Mouse (Mus musculus): ENCODE measurements around the gene Spata31d1a. TPM values are rescaled to one million over a fixed set of nuclear protein-coding genes. Genes with fewer than 3 reads are reported as not detected.
"Not testable (repeated sequence)": the region's sequence is repeated elsewhere in the genome, so short reads cannot be mapped to it uniquely, and the experiment has no call there.

Gene Spata31d1a
- polyA plus RNA-seq, 1 experiment from 2014 or later = not detected

- no peak overlapping the region for H3K27ac ChIP-seq (ENCODE audit: low read length)
- ATAC-seq (ENCODE audit: low FRiP score, low TSS enrichment) = peak; percentile 67; the same call in 1 of the 2 replicates
- no peak overlapping the region for H3K4me2 ChIP-seq (replicated peaks; ENCODE audit: low read depth, low read length)
- H3K4me3 ChIP-seq (ENCODE audit: low read length) = no peak overlapping the region
- no peaks in the 10 kb centered on the region for H3K27me3 ChIP-seq (ENCODE audit: insufficient read depth, low read length)
- H3K4me1 ChIP-seq (ENCODE audit: insufficient read depth, low read length) = no peaks in the 10 kb centered on the region
- H3K9me3 ChIP-seq (ENCODE audit: low read length) = no peaks in the 10 kb centered on the region
- 29% methylated on average over 3 of the region's 3 CpGs for WGBS
- no peak overlapping the region for H3K9ac ChIP-seq (replicated peaks; ENCODE audit: low read length)
- H3K36me3 ChIP-seq (ENCODE audit: insufficient read depth, low read length) = no peaks in the 10 kb centered on the region
These were observed 25.1 kb upstream of the Spata31d1a start for GRCm38 (mm10) chr13:59735190-59735589.

- H3K4me3 ChIP-seq (ENCODE audit: low read length); H3K27ac ChIP-seq (ENCODE audit: low read length); H3K9ac ChIP-seq (replicated peaks; ENCODE audit: low read length); H3K36me3 ChIP-seq (ENCODE audit: insufficient read depth, low read length); H3K27me3 ChIP-seq (ENCODE audit: insufficient read depth, low read length); H3K9me3 ChIP-seq (ENCODE audit: low read length); ATAC-seq (ENCODE audit: low FRiP score, low TSS enrichment); H3K4me1 ChIP-seq (ENCODE audit: insufficient read depth, low read length); H3K4me2 ChIP-seq (replicated peaks; ENCODE audit: low read depth, low read length): not testable (repeated sequence)
- 27% methylated on average over 6 of the region's 6 CpGs for WGBS
These were observed 24.2 kb upstream of the Spata31d1a start for GRCm38 (mm10) chr13:59734347-59734746.

- ATAC-seq (ENCODE audit: low FRiP score, low TSS enrichment) = no peak
- no peaks in the 10 kb centered on the region for H3K4me1 ChIP-seq (ENCODE audit: insufficient read depth, low read length)
- no peak overlapping the region for H3K9ac ChIP-seq (replicated peaks; ENCODE audit: low read length)
- H3K36me3 ChIP-seq (ENCODE audit: insufficient read depth, low read length) = no peaks in the 10 kb centered on the region
- no peak overlapping the region for H3K27ac ChIP-seq (ENCODE audit: low read length)
- H3K27me3 ChIP-seq (ENCODE audit: insufficient read depth, low read length) = no peaks in the 10 kb centered on the region
- no peak overlapping the region for H3K4me3 ChIP-seq (ENCODE audit: low read length)
- 89% methylated on average over 2 of the region's 4 CpGs for WGBS
- no peak overlapping the region for H3K4me2 ChIP-seq (replicated peaks; ENCODE audit: low read depth, low read length)
- no peaks in the 10 kb centered on the region for H3K9me3 ChIP-seq (ENCODE audit: low read length)
These were observed 23.8 kb upstream of the Spata31d1a start for GRCm38 (mm10) chr13:59733936-59734335.

GRCm38 (mm10) chr13:59731652-59732051, 21.5 kb upstream of the Spata31d1a start, which contains the start of gene Spata31d1d:
TSS of gene Spata31d1d (minus strand) at chr13:59731752.
- H3K36me3 ChIP-seq (ENCODE audit: insufficient read depth, low read length) = no peaks in the 10 kb centered on the region
- ATAC-seq (ENCODE audit: low FRiP score, low TSS enrichment) = no peak
- H3K27me3 ChIP-seq (ENCODE audit: insufficient read depth, low read length) = no peaks in the 10 kb centered on the region
- no peak within 1 kb of the TSS for H3K27ac ChIP-seq (ENCODE audit: low read length)
- H3K9ac ChIP-seq (replicated peaks; ENCODE audit: low read length) = no peak within 1 kb of the TSS
- H3K4me2 ChIP-seq (replicated peaks; ENCODE audit: low read depth, low read length) = no peak within 1 kb of the TSS
- 42% methylated on average over 7 of the region's 7 CpGs for WGBS
- H3K4me1 ChIP-seq (ENCODE audit: insufficient read depth, low read length) = no peaks in the 10 kb centered on the region
- no peak within 1 kb of the TSS for H3K4me3 ChIP-seq (ENCODE audit: low read length)
- H3K9me3 ChIP-seq (ENCODE audit: low read length) = no peaks in the 10 kb centered on the region

GRCm38 (mm10) chr13:59728378-59729093, 18.4 kb upstream of the Spata31d1a start:
- H3K36me3 ChIP-seq (ENCODE audit: insufficient read depth, low read length) = no peaks in the 10 kb centered on the region
- no peak overlapping the region for H3K4me3 ChIP-seq (ENCODE audit: low read length)
- H3K9ac ChIP-seq (replicated peaks; ENCODE audit: low read length) = no peak overlapping the region; the same call in 1 of the 2 replicates
- H3K9me3 ChIP-seq (ENCODE audit: low read length) = no peaks in the 10 kb centered on the region
- H3K4me2 ChIP-seq (replicated peaks; ENCODE audit: low read depth, low read length) = no peak overlapping the region
- H3K4me1 ChIP-seq (ENCODE audit: insufficient read depth, low read length) = 0 out of 2 replicates have a peak, but pooled peaks cover 5% of the 10 kb centered on the region
- no peak overlapping the region for H3K27ac ChIP-seq (ENCODE audit: low read length)
- WGBS = 30% methylated on average over 7 of the region's 7 CpGs
- peak; percentile 87 for ATAC-seq (ENCODE audit: low FRiP score, low TSS enrichment)
- no peaks in the 10 kb centered on the region for H3K27me3 ChIP-seq (ENCODE audit: insufficient read depth, low read length)

GRCm38 (mm10) chr13:59726139-59726867, 16.2 kb upstream of the Spata31d1a start:
- no peak for ATAC-seq (ENCODE audit: low FRiP score, low TSS enrichment)
- Histone ChIP-seq H3K4me1 (ENCODE audit: insufficient read depth, low read length) (0 out of 2 replicates have a peak, but pooled peaks cover 5% of the 10 kb centered on the region), H3K9ac (replicated peaks; ENCODE audit: low read length) (peak overlapping the region; percentile 50; the same call in 1 of the 2 replicates), H3K27ac (ENCODE audit: low read length) (no peak overlapping the region), H3K27me3 (ENCODE audit: insufficient read depth, low read length) (no peaks in the 10 kb centered on the region), H3K9me3 (ENCODE audit: low read length) (no peaks in the 10 kb centered on the region), H3K36me3 (ENCODE audit: insufficient read depth, low read length) (no peaks in the 10 kb centered on the region), H3K4me2 (replicated peaks; ENCODE audit: low read depth, low read length) (peak overlapping the region; percentile 44), H3K4me3 (ENCODE audit: low read length) (peak overlapping the region; percentile 7; the same call in 1 of the 2 replicates)
- WGBS = 29% methylated on average over 29 of the region's 29 CpGs

GRCm38 (mm10) chr13:59722089-59722488, 12.0 kb upstream of the Spata31d1a start:
- not testable (repeated sequence) for H3K27me3 ChIP-seq (ENCODE audit: insufficient read depth, low read length); H3K9ac ChIP-seq (replicated peaks; ENCODE audit: low read length); ATAC-seq (ENCODE audit: low FRiP score, low TSS enrichment); H3K4me1 ChIP-seq (ENCODE audit: insufficient read depth, low read length); H3K36me3 ChIP-seq (ENCODE audit: insufficient read depth, low read length); H3K9me3 ChIP-seq (ENCODE audit: low read length); H3K27ac ChIP-seq (ENCODE audit: low read length); H3K4me3 ChIP-seq (ENCODE audit: low read length); H3K4me2 ChIP-seq (replicated peaks; ENCODE audit: low read depth, low read length)
- WGBS = 87% methylated on average over 1 of the region's 1 CpGs

GRCm38 (mm10) chr13:59719475-59719874, 9.3 kb upstream of the Spata31d1a start:
- no peak for ATAC-seq (ENCODE audit: low FRiP score, low TSS enrichment)
- no peaks in the 10 kb centered on the region for H3K36me3 ChIP-seq (ENCODE audit: insufficient read depth, low read length)
- H3K4me2 ChIP-seq (replicated peaks; ENCODE audit: low read depth, low read length) = no peak overlapping the region
- no peaks in the 10 kb centered on the region for H3K4me1 ChIP-seq (ENCODE audit: insufficient read depth, low read length)
- 60% methylated on average over 1 of the region's 1 CpGs for WGBS
- H3K9ac ChIP-seq (replicated peaks; ENCODE audit: low read length) = no peak overlapping the region
- H3K4me3 ChIP-seq (ENCODE audit: low read length) = no peak overlapping the region
- H3K27me3 ChIP-seq (ENCODE audit: insufficient read depth, low read length) = no peaks in the 10 kb centered on the region
- no peak overlapping the region for H3K27ac ChIP-seq (ENCODE audit: low read length)
- H3K9me3 ChIP-seq (ENCODE audit: low read length) = no peaks in the 10 kb centered on the region

GRCm38 (mm10) chr13:59718857-59719440, 8.8 kb upstream of the Spata31d1a start:
- not testable (repeated sequence) for H3K9ac ChIP-seq (replicated peaks; ENCODE audit: low read length); H3K9me3 ChIP-seq (ENCODE audit: low read length); H3K27ac ChIP-seq (ENCODE audit: low read length); H3K4me2 ChIP-seq (replicated peaks; ENCODE audit: low read depth, low read length); H3K27me3 ChIP-seq (ENCODE audit: insufficient read depth, low read length); H3K4me3 ChIP-seq (ENCODE audit: low read length); H3K36me3 ChIP-seq (ENCODE audit: insufficient read depth, low read length); H3K4me1 ChIP-seq (ENCODE audit: insufficient read depth, low read length)
- 33% methylated on average over 6 of the region's 6 CpGs for WGBS
- peak; percentile 57 for ATAC-seq (ENCODE audit: low FRiP score, low TSS enrichment)

Measured in kidney, embryonic 16.5 days (tissue).